Mouse (Mus musculus): ENCODE measurements around the gene Yif1a.

DNA sequence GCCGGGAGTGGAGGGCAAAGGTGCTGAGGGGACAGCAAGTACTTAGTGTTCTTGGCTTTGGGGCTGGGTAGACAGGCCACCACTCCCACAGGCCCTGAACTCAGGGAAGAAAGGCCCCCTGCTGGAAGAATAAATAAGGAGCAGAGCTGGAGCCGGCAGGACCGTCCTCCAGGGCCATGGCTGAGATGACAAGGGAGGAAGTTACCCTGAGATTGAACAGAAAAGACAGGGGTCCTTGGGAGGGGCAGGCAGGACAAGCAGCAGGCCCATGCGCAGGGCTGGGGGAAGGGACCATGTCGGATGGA is 19.9 kb downstream of the Yif1a start:
- peak; percentile 41 for TF ChIP-seq CTCF (IDR thresholded peaks at IDR 0.05; ENCODE audit: low read depth)
- TF ChIP-seq EP300 (IDR thresholded peaks at IDR 0.05; ENCODE audit: low read depth), result no peak
